Mouse (Mus musculus) testis, adult 2 months (tissue): ENCODE measurements around the gene Ptpn7. TPM values are rescaled to one million over a fixed set of nuclear protein-coding genes. Genes with fewer than 3 reads are reported as not detected.
A peak's percentile ranks its signal among the peaks of the same experiment; 100 is the strongest.

ENCODE experiments used
- H3K27ac ChIP-seq: fragments of 200-500 bp; 2 replicates; pipeline ENCODE4 v1.5.1; 2012; ENCODE audit warnings: low read depth, low read length; ENCODE audit not compliant: control insufficient read depth, insufficient read depth
- H3K27me3 ChIP-seq: fragments of 200-500 bp; 2 replicates; pipeline ENCODE4 v1.6.1; 2012; ENCODE audit warnings: mild to moderate bottlenecking, low read length, moderate library complexity; ENCODE audit not compliant: control insufficient read depth, insufficient read depth
- H3K36me3 ChIP-seq: fragments of 200-500 bp; 2 replicates; pipeline ENCODE4 v1.6.1; 2012; ENCODE audit warnings: mild to moderate bottlenecking, low read length; ENCODE audit not compliant: control insufficient read depth, insufficient read depth
- H3K4me1 ChIP-seq: fragments of 200-500 bp; 2 replicates; pipeline ENCODE4 v1.6.1; 2012; ENCODE audit warnings: low read length; ENCODE audit not compliant: control insufficient read depth, insufficient read depth
- H3K4me3 ChIP-seq: fragments of 200-500 bp; 2 replicates; pipeline ENCODE4 v1.5.1; 2012; ENCODE audit warnings: low read depth, mild to moderate bottlenecking, low read length, moderate library complexity, mixed read lengths; ENCODE audit not compliant: control insufficient read depth
- CTCF ChIP-seq: fragments of 200-500 bp; IDR thresholded peaks from 2 replicates; pipeline ENCODE4 v1.5.1; 2012; ENCODE audit warnings: low read depth, mild to moderate bottlenecking, inconsistent platforms, low read length, moderate library complexity; ENCODE audit not compliant: control insufficient read depth, insufficient read depth, insufficient replicate concordance
- POLR2A ChIP-seq: fragments of 200-500 bp; IDR thresholded peaks from 2 replicates; pipeline ENCODE4 v1.6.1; 2012; ENCODE audit warnings: low read depth, mild to moderate bottlenecking, inconsistent platforms, low read length, moderate library complexity; ENCODE audit not compliant: control insufficient read depth
- polyA plus RNA-seq: library from polyadenylated mRNA; depleted of rRNA; stranded (reverse); fragments of >200 nt; gene quantifications from 2 replicates; pipeline ENCODE4 v1.2.3, GENCODE M21; 2012; rRNA removed

Gene Ptpn7
- polyA plus RNA-seq: 2.6 TPM in 2 replicates

GRCm38 (mm10) chr1:135132473-135132872 is at the start of gene Ptpn7:
Gene Ptpn7 (plus strand): TSS chr1:135132700.
- Histone ChIP-seq H3K4me1 (no peaks in the 10 kb centered on the region; the same call in 1 of the 2 replicates), H3K27me3 (no peaks in the 10 kb centered on the region), H3K27ac (no peak within 1 kb of the TSS), H3K4me3 (no peak within 1 kb of the TSS), H3K36me3 (no peaks in the 10 kb centered on the region)
- TF ChIP-seq POLR2A (no peak), CTCF (peak; percentile 54; the same call in 1 of the 2 replicates)

- H3K4me3 ChIP-seq: no peak overlapping the region
- TF ChIP-seq POLR2A (no peak), CTCF (no peak)
- H3K4me1 ChIP-seq: peaks cover 3% of the 10 kb centered on the region; the same call in 1 of the 2 replicates
- H3K27ac ChIP-seq: no peak overlapping the region
- no peaks in the 10 kb centered on the region for H3K36me3 ChIP-seq
- H3K27me3 ChIP-seq: no peaks in the 10 kb centered on the region
Observed at GRCm38 (mm10) chr1:135083465-135083864, 49.0 kb upstream of the Ptpn7 start.

GRCm38 (mm10) chr1:135085296-135085871 is 47.1 kb upstream of the Ptpn7 start:
- H3K4me1 ChIP-seq: peaks cover 3% of the 10 kb centered on the region; the same call in 1 of the 2 replicates
- TF ChIP-seq POLR2A: no peak
- TF ChIP-seq CTCF: no peak
- no peak overlapping the region for H3K27ac ChIP-seq
- peak overlapping the region; percentile 74 for H3K4me3 ChIP-seq
- H3K27me3 ChIP-seq: no peaks in the 10 kb centered on the region
- no peaks in the 10 kb centered on the region for H3K36me3 ChIP-seq

- Histone ChIP-seq H3K27ac (no peak overlapping the region), H3K4me3 (peak overlapping the region; percentile 74), H3K36me3 (no peaks in the 10 kb centered on the region), H3K4me1 (peaks cover 3% of the 10 kb centered on the region; the same call in 1 of the 2 replicates), H3K27me3 (no peaks in the 10 kb centered on the region)
- no peak for TF ChIP-seq CTCF
- TF ChIP-seq POLR2A: no peak
Observed at GRCm38 (mm10) chr1:135086015-135086414, 46.5 kb upstream of the Ptpn7 start.

GRCm38 (mm10) chr1:135087414-135087813 is 45.1 kb upstream of the Ptpn7 start:
- peaks cover 3% of the 10 kb centered on the region; the same call in 1 of the 2 replicates for H3K4me1 ChIP-seq
- H3K27me3 ChIP-seq: no peaks in the 10 kb centered on the region
- no peak for TF ChIP-seq CTCF
- no peak for TF ChIP-seq POLR2A
- no peak overlapping the region for H3K4me3 ChIP-seq
- no peaks in the 10 kb centered on the region for H3K36me3 ChIP-seq
- H3K27ac ChIP-seq: no peak overlapping the region

- TF ChIP-seq POLR2A (no peak), CTCF (no peak)
- no peak overlapping the region for H3K27ac ChIP-seq
- no peak overlapping the region for H3K4me3 ChIP-seq
- H3K36me3 ChIP-seq: no peaks in the 10 kb centered on the region
- peaks cover 3% of the 10 kb centered on the region; the same call in 1 of the 2 replicates for H3K4me1 ChIP-seq
- H3K27me3 ChIP-seq: no peaks in the 10 kb centered on the region
Observed at GRCm38 (mm10) chr1:135089626-135090025, 42.9 kb upstream of the Ptpn7 start.

- H3K27me3 ChIP-seq: no peaks in the 10 kb centered on the region
- no peak overlapping the region for H3K27ac ChIP-seq
- TF ChIP-seq POLR2A (no peak), CTCF (no peak)
- no peaks in the 10 kb centered on the region for H3K4me1 ChIP-seq
- no peak overlapping the region for H3K4me3 ChIP-seq
- H3K36me3 ChIP-seq: no peaks in the 10 kb centered on the region
Observed at GRCm38 (mm10) chr1:135090914-135091313, 41.6 kb upstream of the Ptpn7 start.

GRCm38 (mm10) chr1:135094723-135095122 is 37.8 kb upstream of the Ptpn7 start:
- H3K27ac ChIP-seq: no peak overlapping the region
- TF ChIP-seq CTCF (no peak), POLR2A (no peak)
- H3K4me3 ChIP-seq: no peak overlapping the region
- H3K27me3 ChIP-seq: no peaks in the 10 kb centered on the region
- no peaks in the 10 kb centered on the region for H3K4me1 ChIP-seq
- H3K36me3 ChIP-seq: no peaks in the 10 kb centered on the region
